Mouse (Mus musculus) liver, adult 2 months (tissue): ENCODE results near the gene Nrip1. TPM values are rescaled to one million over a fixed set of nuclear protein-coding genes. Genes with fewer than 3 reads are reported as not detected.

ENCODE experiments used
- DNase-seq: peaks from one replicate; pipeline ENCODE4 v3.0.0-alpha.2; 2011; ENCODE audit warnings: low read depth, low spot score; ENCODE audit errors: extremely low read depth
- H3K27ac ChIP-seq: fragments of 200-500 bp; replicated peaks from 2 replicates; pipeline ENCODE4 v1.5.1; 2012; ENCODE audit warnings: low read depth, mild to moderate bottlenecking, control low read depth, inconsistent platforms, low read length; ENCODE audit not compliant: insufficient read depth
- H3K27me3 ChIP-seq: fragments of 200-500 bp; 2 replicates; pipeline ENCODE4 v1.6.1; 2012; ENCODE audit warnings: mild to moderate bottlenecking, moderate library complexity, low read length, inconsistent platforms; ENCODE audit not compliant: control insufficient read depth, insufficient read depth
- H3K36me3 ChIP-seq: fragments of 200-500 bp; 2 replicates; pipeline ENCODE4 v1.6.1; 2012; ENCODE audit warnings: low read length, inconsistent platforms; ENCODE audit not compliant: control insufficient read depth, insufficient read depth
- H3K4me1 ChIP-seq: fragments of 200-500 bp; 2 replicates; pipeline ENCODE4 v1.6.1; 2011; ENCODE audit warnings: low read length; ENCODE audit not compliant: control insufficient read depth, insufficient read depth
- H3K4me3 ChIP-seq: fragments of 200-500 bp; 2 replicates; pipeline ENCODE4 v1.5.1; 2011; ENCODE audit warnings: low read depth, mild to moderate bottlenecking, control low read depth, low read length, moderate library complexity; ENCODE audit not compliant: insufficient read depth
- H3K79me2 ChIP-seq: fragments of 200-500 bp; 2 replicates; pipeline ENCODE4 v1.6.1; 2012; ENCODE audit warnings: inconsistent platforms, mild to moderate bottlenecking, low read length, moderate library complexity; ENCODE audit not compliant: control insufficient read depth, insufficient read depth
- H3K9ac ChIP-seq: fragments of 200-500 bp; 2 replicates; pipeline ENCODE4 v1.6.1; 2012; ENCODE audit warnings: low read depth, mild to moderate bottlenecking, control low read depth, inconsistent platforms, low read length
- CTCF ChIP-seq: fragments of 200-500 bp; IDR thresholded peaks from 2 replicates; pipeline ENCODE4 v1.5.1; 2011; ENCODE audit warnings: low read depth, low read length, control low read depth
- POLR2A ChIP-seq: fragments of 200-500 bp; IDR thresholded peaks from 2 replicates; pipeline ENCODE4 v1.6.1; 2011; ENCODE audit warnings: low read length, control low read depth; ENCODE audit not compliant: insufficient read depth; ENCODE audit errors: extremely low read depth
- WGBS: fragments of 180-500 bp; shearing (Covaris S2); methylation state at CpG from one replicate; pipeline ENCODE4 v1.1.7; 2018; 5-methylcytosine and 5-hydroxymethylcytosine counted together
- polyA plus RNA-seq: library from polyadenylated mRNA; depleted of rRNA; stranded (reverse); fragments of >200 nt; gene quantifications from 2 replicates; pipeline ENCODE4 v1.2.3, GENCODE M21; 2012
- total RNA-seq: library from RNA; depleted of rRNA; stranded (reverse); fragments of >200 nt; gene quantifications from 2 replicates; pipeline ENCODE4 v1.2.3, GENCODE M21; 2014

Gene Nrip1
- total and polyA plus RNA-seq, 2 experiments: 2.9 to 8.9 TPM

DNA sequence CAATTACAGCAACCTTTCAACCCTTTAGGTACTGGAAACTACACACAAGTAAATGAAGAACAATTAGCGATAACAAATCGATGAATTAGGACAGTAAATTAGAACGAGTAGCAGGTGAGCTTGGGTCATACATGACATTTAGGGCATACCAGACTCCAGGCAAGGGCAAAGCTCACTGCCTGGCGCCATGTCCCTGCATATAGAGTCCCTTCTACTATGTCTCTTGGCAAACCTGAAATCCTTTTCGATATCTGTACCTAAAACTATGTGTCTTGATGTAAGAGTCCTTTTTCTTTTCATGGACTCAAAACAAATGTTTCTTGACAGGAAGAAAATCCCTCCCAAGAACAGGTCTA lies 53.5 kb downstream of the Nrip1 start:
- peaks cover 8% of the 10 kb centered on the region for H3K4me1 ChIP-seq
- 81% methylated on average over 5 of the region's 5 CpGs for whole genome bisulfite sequencing
- peak overlapping the region; percentile 20; the same call in 1 of the 2 replicates for H3K27ac ChIP-seq

GRCm38 (mm10) chr16:76319364-76320117 lies 54.1 kb downstream of the Nrip1 start:
- Histone ChIP-seq H3K4me1 (peaks cover 8% of the 10 kb centered on the region), H3K79me2 (peaks cover 19% of the 10 kb centered on the region)
- 35% methylated on average over 11 of the region's 11 CpGs for WGBS

More for the DNA sequence above, 53.5 kb downstream of the Nrip1 start:
- no peak for TF ChIP-seq POLR2A
- no peak for TF ChIP-seq CTCF
- Histone ChIP-seq H3K36me3 (no peaks in the 10 kb centered on the region), H3K9ac (no peak overlapping the region), H3K27me3 (no peaks in the 10 kb centered on the region), H3K79me2 (peaks cover 19% of the 10 kb centered on the region), H3K4me3 (no peak overlapping the region)
- no peak for DNase-seq

GRCm38 (mm10) chr16:76318331-76318922 lies 55.2 kb downstream of the Nrip1 start:
- 82% methylated on average over 13 of the region's 13 CpGs for WGBS
- TF ChIP-seq POLR2A (no peak), CTCF (no peak)
- no peak for DNase-seq
- Histone ChIP-seq H3K79me2 (peaks cover 21% of the 10 kb centered on the region), H3K9ac (no peak overlapping the region), H3K27ac (no peak overlapping the region), H3K4me3 (no peak overlapping the region), H3K4me1 (peaks cover 8% of the 10 kb centered on the region), H3K36me3 (no peaks in the 10 kb centered on the region), H3K27me3 (no peaks in the 10 kb centered on the region)

More at GRCm38 (mm10) chr16:76319364-76320117, 54.1 kb downstream of the Nrip1 start:
- peak overlapping the region; percentile 20; the same call in 1 of the 2 replicates for H3K27ac ChIP-seq
- H3K9ac ChIP-seq: no peak overlapping the region
- no peak for TF ChIP-seq POLR2A
- TF ChIP-seq CTCF: no peak
- no peaks in the 10 kb centered on the region for H3K27me3 ChIP-seq
- peak; percentile 79 for DNase-seq
- H3K36me3 ChIP-seq: no peaks in the 10 kb centered on the region
- no peak overlapping the region for H3K4me3 ChIP-seq

GRCm38 (mm10) chr16:76316940-76317822 lies 56.4 kb downstream of the Nrip1 start:
- 90% methylated on average over 22 of the region's 22 CpGs for WGBS
- no peaks in the 10 kb centered on the region for H3K27me3 ChIP-seq
- peaks cover 16% of the 10 kb centered on the region for H3K4me1 ChIP-seq
- H3K27ac ChIP-seq: no peak overlapping the region
- H3K79me2 ChIP-seq: peaks cover 29% of the 10 kb centered on the region
- no peak overlapping the region for H3K4me3 ChIP-seq
- TF ChIP-seq POLR2A (no peak), CTCF (no peak)
- no peak overlapping the region for H3K9ac ChIP-seq
- no peaks in the 10 kb centered on the region for H3K36me3 ChIP-seq
- DNase-seq: no peak

- no peak for DNase-seq
- Histone ChIP-seq H3K79me2 (peaks cover 33% of the 10 kb centered on the region), H3K27me3 (no peaks in the 10 kb centered on the region), H3K36me3 (no peaks in the 10 kb centered on the region), H3K9ac (no peak overlapping the region), H3K4me1 (peaks cover 14% of the 10 kb centered on the region), H3K4me3 (no peak overlapping the region), H3K27ac (no peak overlapping the region)
- 96% methylated on average over 3 of the region's 3 CpGs for WGBS
- TF ChIP-seq CTCF (no peak), POLR2A (no peak)
These were observed 58.0 kb downstream of the Nrip1 start for GRCm38 (mm10) chr16:76315642-76316041.
